Mouse (Mus musculus): ENCODE measurements around the gene Dad1.

DNA sequence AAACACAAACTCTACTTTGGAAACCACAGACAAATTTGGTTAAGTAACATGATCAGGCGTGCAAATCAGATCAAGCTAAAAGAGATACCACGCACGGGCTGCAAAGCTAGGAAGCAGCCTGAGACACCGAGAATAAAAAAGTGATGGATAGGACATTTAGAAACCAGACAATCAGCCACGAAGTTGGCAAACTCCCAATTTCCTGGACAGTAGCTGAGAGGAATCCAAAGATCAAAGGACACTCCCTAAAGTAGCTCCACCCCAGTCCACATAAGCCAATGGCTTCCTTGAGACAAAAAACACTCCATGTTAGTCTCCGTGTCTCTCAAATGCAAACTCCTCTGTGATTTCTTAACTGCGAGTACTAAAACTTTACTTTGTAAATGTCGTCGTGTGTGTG lies 4.6 kb downstream of the Dad1 start:
- TF ChIP-seq POLR2A (IDR thresholded peaks at IDR 0.05; ENCODE audit: low read depth, low read length) = no peak
- TF ChIP-seq CTCF (IDR thresholded peaks at IDR 0.05; ENCODE audit: extremely low read depth, insufficient read depth, insufficient read length, insufficient replicate concordance) = no peak
